Mouse (Mus musculus) heart, adult 2 months (tissue): ENCODE measurements at regions not wholly inside any gene's neighbourhood (a gene's known extent, or its start where the extent isn't known, plus 50 kb on each side); places are given as distances from the start of the nearest gene placed in this dataset.

Experiments used
- CTCF ChIP-seq: fragments of 200-600 bp; IDR thresholded peaks from 2 replicates; pipeline ENCODE4 v1.8.1; 2022; ENCODE audit warnings: antibody characterized with exemption, mild to moderate bottlenecking, moderate library complexity
- EP300 ChIP-seq: fragments of 200-500 bp; IDR thresholded peaks from 2 replicates; pipeline ENCODE4 v1.6.1; 2011; ENCODE audit warnings: low read depth, low read length, control low read depth; ENCODE audit not compliant: insufficient read depth

DNA sequence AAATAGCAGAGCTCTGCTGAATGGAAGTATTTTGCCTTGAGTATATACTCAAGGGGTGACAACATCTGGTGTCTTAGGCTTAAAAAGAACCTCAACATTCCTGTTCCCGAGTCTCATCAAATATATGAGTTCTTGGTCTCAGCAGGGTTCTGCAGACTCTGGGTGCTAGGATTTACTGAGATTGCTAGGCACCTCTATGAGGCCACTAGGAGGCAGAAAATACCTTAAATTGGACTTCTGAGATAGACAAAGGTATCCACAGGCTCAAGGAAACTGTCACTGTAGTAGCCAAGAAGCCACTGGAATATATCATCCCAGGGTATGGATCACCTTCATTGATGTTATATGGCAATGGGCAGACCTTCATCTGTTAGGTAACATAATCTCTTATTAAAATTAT lies 489.4 kb upstream of the Kcnd2 start:
- TF ChIP-seq EP300: no peak
- TF ChIP-seq CTCF: peak; percentile 54
